Mouse (Mus musculus): ENCODE results near the gene Olfr718-ps1. TPM values are rescaled to one million over a fixed set of nuclear protein-coding genes. Genes with fewer than 3 reads are reported as not detected.

Olfr718-ps1 gene
- polyA plus RNA-seq, 1 experiment = not detected

- TF ChIP-seq MYOG (IDR thresholded peaks at IDR 0.05; ENCODE audit: control insufficient read depth, extremely low read depth, insufficient read length) (no peak), FOSL1 (IDR thresholded peaks at IDR 0.05; ENCODE audit: insufficient read depth, low read length, poor library complexity, severe bottlenecking) (no peak), USF1 (IDR thresholded peaks at IDR 0.05; ENCODE audit: low read depth) (no peak), CTCF (IDR thresholded peaks at IDR 0.05; ENCODE audit: control insufficient read depth, insufficient read depth, insufficient read length) (no peak), MYOD1 (IDR thresholded peaks at IDR 0.05; ENCODE audit: control insufficient read depth, insufficient read length, low read depth) (no peak), CEBPB (IDR thresholded peaks at IDR 0.05; ENCODE audit: low read depth) (no peak), MAX (IDR thresholded peaks at IDR 0.05) (no peak)
- no peak overlapping the region for H3K4me3 ChIP-seq (ENCODE audit: insufficient read depth, poor library complexity, severe bottlenecking)
- no peak overlapping the region for H3ac ChIP-seq (ENCODE audit: control insufficient read depth, insufficient read length, low read depth)
- H3K36me3 ChIP-seq (ENCODE audit: control insufficient read depth, insufficient read depth) = no peaks in the 10 kb centered on the region
- H3K27me3 ChIP-seq (ENCODE audit: control insufficient read depth, insufficient read depth, insufficient read length) = peaks cover 10% of the 10 kb centered on the region
- H3K79me3 ChIP-seq (ENCODE audit: low read depth) = no peaks in the 10 kb centered on the region
- no peaks in the 10 kb centered on the region for H3K79me2 ChIP-seq (ENCODE audit: control insufficient read depth, insufficient read depth)
Measured at GRCm38 (mm10) chr5:143155534-143155933, 8.2 kb upstream of the Olfr718-ps1 start.

GRCm38 (mm10) chr5:143153756-143154155 is 6.4 kb upstream of the Olfr718-ps1 start:
- no peak overlapping the region for H3K4me3 ChIP-seq (ENCODE audit: insufficient read depth, poor library complexity, severe bottlenecking)
- no peaks in the 10 kb centered on the region for H3K79me3 ChIP-seq (ENCODE audit: low read depth)
- H3K79me2 ChIP-seq (ENCODE audit: control insufficient read depth, insufficient read depth) = no peaks in the 10 kb centered on the region
- TF ChIP-seq CEBPB (IDR thresholded peaks at IDR 0.05; ENCODE audit: low read depth) (no peak), USF1 (IDR thresholded peaks at IDR 0.05; ENCODE audit: low read depth) (no peak), MYOG (IDR thresholded peaks at IDR 0.05; ENCODE audit: control insufficient read depth, extremely low read depth, insufficient read length) (no peak), CTCF (IDR thresholded peaks at IDR 0.05; ENCODE audit: control insufficient read depth, insufficient read depth, insufficient read length) (no peak), MAX (IDR thresholded peaks at IDR 0.05) (no peak), FOSL1 (IDR thresholded peaks at IDR 0.05; ENCODE audit: insufficient read depth, low read length, poor library complexity, severe bottlenecking) (no peak), MYOD1 (IDR thresholded peaks at IDR 0.05; ENCODE audit: control insufficient read depth, insufficient read length, low read depth) (no peak)
- H3K27me3 ChIP-seq (ENCODE audit: control insufficient read depth, insufficient read depth, insufficient read length) = peaks cover 10% of the 10 kb centered on the region
- no peaks in the 10 kb centered on the region for H3K36me3 ChIP-seq (ENCODE audit: control insufficient read depth, insufficient read depth)
- H3ac ChIP-seq (ENCODE audit: control insufficient read depth, insufficient read length, low read depth) = no peak overlapping the region

GRCm38 (mm10) chr5:143150044-143150443 is 2.7 kb upstream of the Olfr718-ps1 start:
- Histone ChIP-seq H3K79me3 (ENCODE audit: low read depth) (no peaks in the 10 kb centered on the region), H3K79me2 (ENCODE audit: control insufficient read depth, insufficient read depth) (no peaks in the 10 kb centered on the region), H3K36me3 (ENCODE audit: control insufficient read depth, insufficient read depth) (no peaks in the 10 kb centered on the region), H3ac (ENCODE audit: control insufficient read depth, insufficient read length, low read depth) (no peak overlapping the region), H3K27me3 (ENCODE audit: control insufficient read depth, insufficient read depth, insufficient read length) (no peaks in the 10 kb centered on the region), H3K4me3 (ENCODE audit: insufficient read depth, poor library complexity, severe bottlenecking) (no peak overlapping the region)
- TF ChIP-seq MYOD1 (IDR thresholded peaks at IDR 0.05; ENCODE audit: control insufficient read depth, insufficient read length, low read depth) = no peak

GRCm38 (mm10) chr5:143149536-143149935 is 2.2 kb upstream of the Olfr718-ps1 start:
- Histone ChIP-seq H3K4me3 (ENCODE audit: insufficient read depth, poor library complexity, severe bottlenecking) (no peak overlapping the region), H3K79me2 (ENCODE audit: control insufficient read depth, insufficient read depth) (no peaks in the 10 kb centered on the region), H3K79me3 (ENCODE audit: low read depth) (no peaks in the 10 kb centered on the region), H3K27me3 (ENCODE audit: control insufficient read depth, insufficient read depth, insufficient read length) (no peaks in the 10 kb centered on the region), H3K36me3 (ENCODE audit: control insufficient read depth, insufficient read depth) (no peaks in the 10 kb centered on the region), H3ac (ENCODE audit: control insufficient read depth, insufficient read length, low read depth) (no peak overlapping the region)
- TF ChIP-seq CEBPB (IDR thresholded peaks at IDR 0.05; ENCODE audit: low read depth) (no peak), MYOD1 (IDR thresholded peaks at IDR 0.05; ENCODE audit: control insufficient read depth, insufficient read length, low read depth) (no peak), USF1 (IDR thresholded peaks at IDR 0.05; ENCODE audit: low read depth) (no peak), FOSL1 (IDR thresholded peaks at IDR 0.05; ENCODE audit: insufficient read depth, low read length, poor library complexity, severe bottlenecking) (no peak), CTCF (IDR thresholded peaks at IDR 0.05; ENCODE audit: control insufficient read depth, insufficient read depth, insufficient read length) (no peak), MAX (IDR thresholded peaks at IDR 0.05) (no peak), MYOG (IDR thresholded peaks at IDR 0.05; ENCODE audit: control insufficient read depth, extremely low read depth, insufficient read length) (no peak)

- no peak for TF ChIP-seq MAX (IDR thresholded peaks at IDR 0.05)
- TF ChIP-seq MYOD1 (IDR thresholded peaks at IDR 0.05; ENCODE audit: control insufficient read depth, insufficient read length, low read depth) = no peak
- TF ChIP-seq FOSL1 (IDR thresholded peaks at IDR 0.05; ENCODE audit: insufficient read depth, low read length, poor library complexity, severe bottlenecking) = no peak
- no peak for TF ChIP-seq USF1 (IDR thresholded peaks at IDR 0.05; ENCODE audit: low read depth)
- Histone ChIP-seq H3K4me3 (ENCODE audit: insufficient read depth, poor library complexity, severe bottlenecking) (no peak overlapping the region), H3K79me3 (ENCODE audit: low read depth) (no peaks in the 10 kb centered on the region), H3K79me2 (ENCODE audit: control insufficient read depth, insufficient read depth) (no peaks in the 10 kb centered on the region), H3K36me3 (ENCODE audit: control insufficient read depth, insufficient read depth) (no peaks in the 10 kb centered on the region), H3K27me3 (ENCODE audit: control insufficient read depth, insufficient read depth, insufficient read length) (no peaks in the 10 kb centered on the region), H3ac (ENCODE audit: control insufficient read depth, insufficient read length, low read depth) (no peak overlapping the region)
Measured at GRCm38 (mm10) chr5:143148661-143149060, 1.3 kb upstream of the Olfr718-ps1 start.

- Histone ChIP-seq H3K4me3 (ENCODE audit: insufficient read depth, poor library complexity, severe bottlenecking) (no peak overlapping the region), H3K79me3 (ENCODE audit: low read depth) (no peaks in the 10 kb centered on the region)
Measured at GRCm38 (mm10) chr5:143137580-143137979, 9.8 kb downstream of the Olfr718-ps1 start.

More at GRCm38 (mm10) chr5:143137580-143137979, 9.8 kb downstream of the Olfr718-ps1 start:
- Histone ChIP-seq H3K79me2 (ENCODE audit: control insufficient read depth, insufficient read depth) (no peaks in the 10 kb centered on the region), H3K27me3 (ENCODE audit: control insufficient read depth, insufficient read depth, insufficient read length) (peaks cover 4% of the 10 kb centered on the region), H3ac (ENCODE audit: control insufficient read depth, insufficient read length, low read depth) (no peak overlapping the region), H3K36me3 (ENCODE audit: control insufficient read depth, insufficient read depth) (no peaks in the 10 kb centered on the region)
- TF ChIP-seq FOSL1 (IDR thresholded peaks at IDR 0.05; ENCODE audit: insufficient read depth, low read length, poor library complexity, severe bottlenecking) (no peak), MAX (IDR thresholded peaks at IDR 0.05) (no peak), USF1 (IDR thresholded peaks at IDR 0.05; ENCODE audit: low read depth) (no peak), CEBPB (IDR thresholded peaks at IDR 0.05; ENCODE audit: low read depth) (no peak), MYOD1 (IDR thresholded peaks at IDR 0.05; ENCODE audit: control insufficient read depth, insufficient read length, low read depth) (no peak)

Data from C2C12 (cell line).